Mouse (Mus musculus) 3134 (cell line): Measurements from ENCODE around the gene Eri2.

Experiments used
- DNase-seq: peaks from one replicate; pipeline ENCODE4 v3.0.0-alpha.2; 2011; ENCODE audit warnings: low spot score; ENCODE audit not compliant: insufficient read length; ENCODE audit errors: extremely low read depth

Eri2 gene

DNA sequence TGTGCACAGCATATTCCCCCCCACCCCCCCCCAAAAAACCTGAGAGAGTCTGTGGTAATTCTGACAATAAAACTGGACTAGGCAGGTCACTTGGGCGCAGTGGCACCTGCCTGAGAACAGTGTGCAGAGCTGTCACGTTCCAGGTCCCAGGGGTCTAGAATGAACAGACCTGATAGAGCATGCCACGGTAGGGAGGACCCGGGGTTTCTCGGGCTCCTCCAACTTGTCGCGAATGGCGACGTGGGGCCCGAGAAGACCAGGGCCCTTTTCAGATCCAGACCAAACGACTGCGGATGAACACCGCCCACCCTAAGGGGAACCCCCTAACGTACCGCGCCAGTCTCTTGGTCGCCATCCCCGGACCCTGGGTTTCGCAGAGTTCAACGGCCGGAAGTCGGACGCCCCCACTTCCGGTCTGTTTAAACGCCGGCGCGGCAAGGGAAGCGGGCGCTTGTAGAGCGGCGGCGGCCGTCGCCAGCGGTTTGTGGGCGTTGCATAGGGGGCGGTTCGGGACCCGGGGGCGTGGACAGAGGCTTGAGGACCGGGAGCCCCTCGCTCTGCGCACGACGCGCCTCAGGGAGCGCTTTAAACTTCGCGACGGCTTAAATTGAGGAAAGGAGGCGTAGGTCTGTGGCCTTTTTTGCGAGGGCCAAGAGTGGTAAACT lies at the start of gene Eri2, which contains the start of gene Rexo5:
Gene Eri2 (minus strand): TSS at position 473 of the 665 bp plus-strand sequence.
Gene Rexo5 (plus strand): TSS at position 421 of the 665 bp plus-strand sequence.
- DNase-seq: peak; percentile 92

DNA sequence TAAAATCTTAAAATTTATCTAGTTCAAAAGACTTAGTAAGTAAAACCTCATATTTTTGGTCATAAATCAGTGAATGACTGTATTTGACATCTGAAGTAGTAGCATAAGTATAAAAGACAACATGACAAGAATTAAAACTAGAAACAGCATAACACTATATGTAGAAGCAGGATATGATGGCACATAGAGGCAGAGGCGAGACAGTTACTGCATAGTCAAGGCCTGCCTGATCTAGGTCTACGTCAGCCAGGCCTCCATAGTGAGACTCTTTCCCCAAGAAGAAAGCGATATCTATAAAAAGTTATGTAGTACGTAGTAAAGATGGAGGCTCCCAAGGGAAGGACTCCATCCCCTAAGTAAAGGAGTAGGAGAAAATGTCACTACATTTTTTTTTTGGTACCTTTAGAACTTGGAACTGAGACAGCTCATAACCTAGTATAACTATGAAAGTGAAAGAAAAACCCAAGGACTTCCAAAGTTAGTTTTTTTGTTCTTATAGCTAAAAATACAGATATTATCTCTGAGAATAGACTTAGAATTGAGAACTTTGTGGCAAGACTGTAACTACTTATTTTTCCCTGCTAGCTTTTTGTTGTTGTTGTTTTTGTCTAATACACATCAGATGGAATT lies 48.1 kb upstream of the Eri2 start:
- DNase-seq: no peak

DNA sequence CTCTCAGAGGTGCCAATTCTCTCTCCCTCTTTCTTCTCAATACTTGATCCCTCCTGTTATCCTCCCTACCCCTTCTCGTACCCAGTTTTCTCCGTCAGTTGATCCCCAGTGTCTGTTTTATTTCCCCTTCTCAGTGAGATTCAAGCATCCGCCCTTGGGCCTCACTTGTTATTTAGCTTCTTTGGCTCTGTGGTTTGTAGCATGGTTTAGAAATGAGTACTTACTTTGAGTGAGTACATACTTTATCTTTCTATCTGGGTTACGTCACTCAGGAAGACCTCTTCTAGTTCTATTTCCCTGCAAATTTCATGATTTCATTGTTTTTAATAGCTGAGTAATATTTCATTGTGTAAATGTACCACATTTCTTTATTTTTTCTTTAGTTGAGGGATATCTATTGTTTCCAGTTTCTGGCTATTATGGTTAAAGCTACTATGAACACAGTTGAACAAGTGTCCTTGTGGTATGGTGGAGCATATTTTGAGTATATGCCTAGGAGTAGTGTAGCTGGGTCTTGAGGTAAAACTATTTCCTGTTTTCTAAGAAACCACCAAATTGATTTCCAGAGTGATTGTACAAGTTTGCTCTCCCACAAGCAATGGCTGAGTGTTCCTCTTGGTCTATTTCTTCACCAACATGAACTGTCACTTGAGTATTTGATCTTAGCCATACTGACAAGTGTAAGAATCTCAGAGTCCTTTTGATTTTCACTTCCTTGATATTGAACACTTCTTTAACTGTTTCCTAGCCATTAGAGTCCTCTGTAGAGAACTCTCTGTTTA lies 42.3 kb upstream of the Eri2 start:
- no peak for DNase-seq

DNA sequence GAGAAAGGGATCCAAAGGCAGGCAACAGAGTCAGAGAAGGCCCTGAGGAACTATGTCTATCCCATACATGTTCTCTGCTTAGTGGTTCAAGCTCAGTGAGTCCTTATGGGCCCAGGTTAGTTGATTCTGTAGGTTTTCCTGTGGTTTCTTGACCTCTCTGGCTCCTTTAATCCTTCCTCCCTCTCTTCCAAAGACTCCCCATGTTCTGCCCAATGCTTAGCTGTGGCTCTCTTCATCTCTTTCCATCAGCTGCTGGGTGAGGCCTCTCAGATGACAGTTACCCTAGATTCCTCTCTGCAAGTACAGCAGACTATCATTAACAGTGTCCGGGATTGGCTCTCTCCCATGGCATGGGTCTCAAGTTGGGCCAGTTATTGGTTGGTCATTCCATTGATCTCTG lies 41.5 kb upstream of the Eri2 start:
- no peak for DNase-seq

DNA sequence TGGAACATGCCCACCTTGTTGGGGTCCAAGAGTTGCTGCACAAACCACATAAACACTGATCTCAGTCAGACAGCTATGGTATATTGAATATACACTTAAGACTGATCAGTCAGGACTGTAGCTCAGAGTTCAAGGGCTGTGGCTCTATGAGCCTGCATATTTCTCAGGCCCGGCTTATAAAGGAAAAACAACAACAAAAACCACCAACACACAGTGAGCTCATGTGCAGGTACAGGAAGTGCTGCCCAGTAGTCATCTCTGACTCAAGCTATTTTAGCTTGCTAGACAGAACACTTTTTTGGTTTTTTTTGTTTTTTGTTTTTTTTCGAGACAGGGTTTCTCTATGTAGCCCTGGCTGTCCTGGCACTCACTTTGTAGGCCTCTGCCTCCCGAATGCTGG lies 14.9 kb upstream of the Eri2 start:
- DNase-seq: no peak

DNA sequence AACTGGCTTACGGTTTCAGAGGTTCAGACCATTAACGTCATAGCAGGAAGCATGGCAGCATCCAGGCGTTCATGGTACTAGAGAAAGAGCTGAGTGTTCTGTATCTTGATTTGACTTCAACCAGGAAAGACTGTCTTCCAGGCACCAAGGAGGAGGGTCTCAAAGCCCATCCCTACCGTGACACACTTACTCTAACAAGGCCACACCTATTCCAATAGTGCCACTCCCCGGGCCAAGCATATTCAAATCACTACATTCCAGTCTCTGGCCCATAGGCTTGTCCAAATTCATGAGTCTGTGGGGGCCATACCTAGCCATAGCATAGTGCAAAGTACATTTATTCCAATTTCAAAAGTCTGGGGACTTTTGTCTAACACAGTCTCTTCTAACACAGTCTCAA lies 13.5 kb upstream of the Eri2 start:
- no peak for DNase-seq

DNA sequence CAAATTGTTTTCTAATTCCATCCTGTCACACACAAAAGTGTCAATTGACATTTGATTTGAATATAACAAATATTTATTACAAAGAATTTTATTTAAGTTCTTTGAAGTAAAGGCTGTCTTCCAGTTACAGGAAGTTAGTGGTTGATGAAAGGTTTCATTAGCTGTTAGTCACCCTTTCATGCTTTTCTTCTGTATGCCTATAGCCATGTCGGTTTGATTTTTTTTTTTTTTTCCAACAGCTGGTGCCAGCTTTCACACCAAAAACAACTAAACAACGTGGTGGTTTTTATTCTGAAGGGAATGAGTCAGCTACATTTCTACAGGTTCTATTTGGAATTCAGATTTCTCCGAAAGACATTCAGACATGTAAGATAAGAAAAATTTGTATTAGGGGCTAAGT lies 7.1 kb upstream of the Eri2 start:
- peak; percentile 17 for DNase-seq

DNA sequence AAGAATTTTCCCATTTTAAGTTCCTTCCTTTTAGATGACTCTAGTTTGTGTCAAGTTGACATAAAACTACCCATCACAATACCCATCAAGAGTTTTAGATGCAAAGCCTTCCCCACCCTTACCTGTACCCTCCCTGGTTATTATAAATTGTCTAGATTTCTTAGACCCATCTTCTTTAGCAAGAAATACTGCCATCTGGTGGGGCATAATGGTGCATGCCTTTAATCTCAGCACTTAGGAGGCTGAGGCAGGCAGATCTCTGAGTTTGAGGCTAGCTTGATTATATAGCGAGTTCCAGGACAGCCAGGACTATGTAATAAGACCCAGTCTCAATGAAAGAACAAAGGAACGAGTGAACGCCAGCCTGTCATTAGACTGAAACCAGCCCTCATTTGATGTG lies 6.6 kb upstream of the Eri2 start:
- no peak for DNase-seq

DNA sequence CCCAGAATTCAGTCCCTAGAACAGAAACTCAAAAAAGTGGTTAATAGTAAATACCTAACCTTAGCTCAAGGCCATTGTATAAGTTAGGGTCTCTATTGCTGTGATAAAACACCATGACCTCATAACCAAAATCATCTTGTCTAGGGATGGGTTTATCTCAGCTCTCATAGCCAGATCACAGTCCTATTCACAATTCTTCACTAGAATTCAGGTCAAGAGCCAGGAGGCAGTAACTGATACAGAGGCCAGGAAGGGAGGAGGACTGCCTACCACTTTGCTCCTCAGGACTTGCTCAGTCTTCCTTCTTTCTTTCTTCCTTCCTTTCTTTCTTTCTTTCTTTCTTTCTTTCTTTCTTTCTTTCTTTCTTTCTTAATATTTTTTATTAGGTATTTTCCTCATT lies 1.5 kb upstream of the Eri2 start:
- DNase-seq: no peak

DNA sequence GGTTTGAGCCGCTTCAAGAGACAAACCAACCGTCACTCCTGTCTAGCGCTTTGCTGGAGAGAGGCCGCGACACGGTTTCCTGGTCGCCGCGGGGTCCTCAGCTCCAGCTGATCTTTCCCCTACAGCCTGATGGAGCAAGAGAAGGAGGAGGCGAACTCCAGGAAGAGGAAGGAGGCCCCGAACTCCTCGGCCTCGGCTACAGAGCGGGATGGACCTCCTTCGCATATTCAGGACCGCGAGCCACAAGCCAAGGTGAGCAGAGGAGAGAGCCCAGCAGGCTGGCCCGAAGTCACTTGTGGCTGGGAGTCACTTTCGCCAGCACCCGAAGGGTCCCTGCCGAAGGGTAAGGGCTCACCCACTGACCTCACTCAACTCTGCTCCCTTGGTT lies 387 bp upstream of the Eri2 start:
- no peak for DNase-seq

DNA sequence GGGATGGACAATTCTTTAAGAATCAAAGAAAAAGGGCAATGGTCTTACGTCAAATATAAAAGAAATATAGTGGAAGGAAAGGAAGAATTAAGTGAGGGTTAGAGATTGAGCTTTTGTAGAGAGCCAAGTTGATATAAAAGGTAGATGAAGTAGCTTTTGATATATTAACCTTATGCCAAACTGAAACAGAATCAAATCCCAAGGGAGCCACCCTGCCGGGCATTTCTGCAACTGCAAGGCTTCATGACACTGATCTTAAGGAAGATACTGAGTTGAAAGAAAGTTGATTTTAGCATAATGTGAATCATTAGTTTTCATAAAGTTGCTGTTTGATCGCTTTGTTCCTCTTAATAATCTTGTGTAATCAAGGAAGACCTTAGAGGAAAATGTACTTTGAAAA lies 4.8 kb downstream of the Eri2 start:
- no peak for DNase-seq

DNA sequence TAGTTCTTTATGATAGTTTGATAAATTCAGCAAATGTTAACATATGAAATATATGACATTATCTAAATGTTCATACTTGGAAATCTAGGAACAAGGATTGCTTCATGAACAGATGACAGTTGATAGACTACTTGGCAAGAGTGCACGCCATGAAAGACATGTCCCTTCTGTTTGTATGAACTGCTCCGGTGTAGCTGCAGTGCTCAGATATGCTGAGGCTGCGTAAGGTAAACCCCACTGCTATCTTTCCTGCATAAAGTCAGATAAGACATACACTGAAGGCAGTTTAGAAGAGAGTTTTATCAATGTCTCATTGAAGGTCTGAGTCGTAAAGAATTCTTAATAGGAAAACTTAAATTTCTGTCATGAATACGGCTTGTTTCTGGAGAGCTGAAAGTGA lies 8.9 kb downstream of the Eri2 start:
- no peak for DNase-seq

DNA sequence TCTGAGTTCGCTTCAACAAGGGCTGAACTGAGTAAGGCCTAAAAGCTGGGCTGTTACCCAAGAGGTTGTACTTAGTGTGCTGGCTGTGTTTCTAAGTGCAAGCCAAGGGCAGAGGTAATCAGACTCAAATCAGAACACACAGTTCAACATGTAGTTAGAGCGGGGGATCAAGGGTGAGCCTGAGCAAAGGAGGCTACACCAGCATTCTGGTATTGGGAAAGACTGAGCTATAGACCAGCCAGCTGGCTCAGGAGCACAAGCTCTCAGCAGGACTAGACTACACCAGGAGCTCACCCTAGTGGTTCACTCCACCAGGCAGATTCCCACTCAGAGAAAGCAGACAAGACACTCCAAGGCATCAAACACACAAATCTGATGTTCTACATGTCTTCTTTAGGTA lies 10.4 kb downstream of the Eri2 start:
- DNase-seq: no peak

DNA sequence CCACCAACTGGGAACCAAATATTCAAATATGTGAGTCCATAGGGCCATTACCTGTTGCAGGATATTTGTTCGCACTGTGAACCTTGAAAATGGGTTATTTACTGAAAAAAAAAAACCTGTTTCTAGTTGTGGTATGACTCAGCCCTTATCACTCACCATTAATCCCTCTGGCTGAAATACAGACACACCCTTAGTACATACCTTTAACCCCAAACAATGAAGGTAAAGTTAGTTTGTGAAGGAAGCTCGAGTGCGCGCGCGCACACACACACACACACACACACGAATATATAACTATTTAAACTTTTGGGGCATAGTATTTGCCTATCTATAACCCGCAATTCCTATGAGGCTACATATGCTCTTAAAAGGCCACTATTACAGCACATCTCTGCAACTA lies 24.0 kb downstream of the Eri2 start:
- no peak for DNase-seq

DNA sequence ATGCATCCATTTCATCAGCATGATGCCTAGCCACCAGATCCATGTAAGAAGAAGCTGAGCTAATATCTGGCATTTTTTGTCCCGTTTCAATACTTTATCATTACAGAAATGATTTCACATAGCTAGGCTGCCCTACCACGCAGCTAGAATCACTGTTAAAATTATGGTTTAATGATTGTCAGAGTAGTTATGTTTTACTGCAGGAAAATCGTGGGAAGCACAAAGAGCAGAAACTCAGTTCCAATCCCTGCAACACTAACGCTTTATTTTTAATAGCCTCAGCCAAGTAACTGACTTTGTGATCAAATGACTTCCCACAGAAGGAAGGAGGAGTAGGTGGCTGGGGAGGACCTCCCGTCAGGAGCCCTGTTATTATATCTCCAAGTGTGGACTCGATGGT lies 26.9 kb downstream of the Eri2 start:
- no peak for DNase-seq

DNA sequence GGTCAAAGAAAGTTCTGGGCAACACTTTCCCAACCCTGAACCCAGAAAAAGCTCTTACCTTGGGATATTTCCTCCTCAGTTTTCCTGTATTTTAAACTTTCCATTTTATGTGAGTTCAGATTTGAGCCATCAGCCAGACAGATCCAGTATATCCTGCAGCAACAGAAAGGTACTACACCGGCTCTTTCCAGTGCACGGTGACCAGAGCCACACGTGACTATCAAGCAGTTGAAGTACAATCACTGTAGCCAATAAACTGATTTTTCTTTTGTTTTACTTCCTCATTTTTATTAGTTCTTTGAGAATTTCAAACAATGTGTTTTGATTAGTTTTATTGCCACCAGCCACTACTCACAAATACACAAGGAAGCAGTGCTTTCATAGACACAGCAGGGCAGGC lies 29.5 kb downstream of the Eri2 start:
- DNase-seq: no peak

DNA sequence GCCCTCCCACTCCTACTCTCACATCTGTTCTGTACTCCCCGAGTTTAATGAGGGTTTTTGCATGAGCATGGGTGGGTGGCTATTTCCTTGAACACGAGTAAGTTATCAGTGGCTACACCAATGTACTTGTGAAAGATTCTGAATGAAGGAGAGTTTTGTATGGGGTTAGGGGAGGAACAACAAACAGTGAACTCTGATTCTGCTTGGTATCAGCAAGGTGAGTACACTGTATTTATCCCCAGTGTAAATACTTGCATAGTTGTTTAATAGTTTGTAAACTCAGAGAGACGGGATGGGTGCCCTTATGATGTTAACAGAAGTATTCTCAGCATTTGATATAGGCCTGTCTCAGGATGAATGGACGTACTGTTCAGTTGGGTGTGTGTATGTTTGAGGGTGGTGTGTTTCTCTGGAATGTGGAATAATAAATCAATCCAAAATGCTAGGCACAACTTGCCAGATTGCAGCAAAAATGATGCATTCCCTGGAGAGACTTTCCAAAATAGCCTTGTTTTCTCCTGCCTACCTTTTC lies 31.6 kb downstream of the Eri2 start:
- DNase-seq: no peak

DNA sequence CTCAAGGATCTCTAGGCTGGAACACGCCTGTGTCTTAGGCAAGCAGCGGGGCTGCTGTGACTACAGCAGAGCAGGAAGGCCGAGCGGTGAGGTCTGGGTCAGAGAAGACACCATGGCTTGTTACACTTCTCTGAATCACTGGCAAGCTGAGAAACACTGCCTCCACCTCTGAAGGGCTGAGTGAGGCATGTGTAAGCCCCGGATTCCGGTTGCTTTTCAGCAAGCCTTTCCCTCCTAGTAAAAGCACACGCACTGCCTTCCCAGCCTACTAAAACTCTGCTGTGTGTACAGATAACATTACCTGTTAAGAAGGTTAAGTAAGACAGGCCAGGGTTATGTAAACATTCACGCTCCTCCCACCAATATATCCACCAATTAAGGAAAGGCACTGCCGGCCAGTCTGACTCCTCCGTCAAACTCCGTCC lies 33.3 kb downstream of the Eri2 start, which contains the start of gene Acsm3:
Gene Acsm3 (plus strand): TSS at position 397 of the 425 bp plus-strand sequence.
- DNase-seq: no peak

DNA sequence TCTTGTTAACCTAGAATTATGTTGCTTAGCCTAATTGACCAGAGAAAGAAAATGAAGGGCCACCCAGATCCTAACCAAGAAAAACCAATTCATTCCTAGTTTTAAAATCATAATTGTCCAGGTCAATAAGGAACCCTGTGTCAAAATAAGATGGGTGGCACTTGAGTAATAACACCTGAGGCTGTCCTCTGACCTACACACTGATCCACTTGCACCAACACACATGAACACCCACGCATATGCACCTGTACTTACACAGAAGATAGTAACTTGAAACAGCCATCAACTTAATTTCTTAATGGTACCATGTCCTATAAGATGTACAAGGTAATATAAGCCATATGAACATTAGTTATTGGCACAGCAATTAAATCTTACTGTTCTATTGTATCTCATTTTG lies 40.2 kb downstream of the Eri2 start:
- DNase-seq: no peak

DNA sequence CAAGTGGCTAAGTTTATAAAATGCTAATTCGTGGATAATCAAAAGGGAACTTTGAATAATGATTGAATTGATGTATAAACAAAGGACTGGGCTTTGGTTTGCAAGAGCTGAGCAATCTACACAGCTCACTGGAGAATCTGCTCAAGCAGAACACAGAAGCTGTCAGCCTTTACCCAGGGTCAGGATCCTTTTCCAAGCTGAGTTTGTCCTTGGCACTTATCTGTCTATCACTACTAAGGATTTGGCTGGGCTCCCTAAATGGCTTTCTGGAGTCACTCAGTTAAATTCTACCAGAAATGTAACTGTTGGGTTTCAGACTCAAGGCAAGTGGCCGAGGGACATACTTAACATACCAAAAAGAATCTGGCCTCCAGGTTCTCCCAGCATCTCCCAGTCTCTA lies 43.9 kb downstream of the Eri2 start:
- DNase-seq: no peak

DNA sequence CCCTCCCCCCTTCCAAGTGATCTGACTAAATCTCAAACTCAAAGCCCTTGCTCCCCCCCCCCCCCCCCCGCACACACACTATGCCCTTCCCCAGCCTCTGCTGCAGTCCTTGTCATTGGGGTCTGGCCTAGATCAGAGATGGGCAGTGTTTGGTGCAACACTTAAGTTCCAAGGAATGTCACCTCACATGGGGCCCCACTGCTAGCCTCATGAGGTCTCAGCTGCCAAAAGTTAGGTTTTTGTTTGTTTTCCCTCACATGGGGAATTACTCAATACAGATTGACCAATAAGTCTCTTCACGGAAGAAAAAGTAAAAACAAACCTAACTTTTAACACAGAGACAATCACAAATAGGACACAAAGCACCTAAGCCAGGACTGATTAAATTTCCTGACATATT lies 45.1 kb downstream of the Eri2 start:
- DNase-seq: no peak

DNA sequence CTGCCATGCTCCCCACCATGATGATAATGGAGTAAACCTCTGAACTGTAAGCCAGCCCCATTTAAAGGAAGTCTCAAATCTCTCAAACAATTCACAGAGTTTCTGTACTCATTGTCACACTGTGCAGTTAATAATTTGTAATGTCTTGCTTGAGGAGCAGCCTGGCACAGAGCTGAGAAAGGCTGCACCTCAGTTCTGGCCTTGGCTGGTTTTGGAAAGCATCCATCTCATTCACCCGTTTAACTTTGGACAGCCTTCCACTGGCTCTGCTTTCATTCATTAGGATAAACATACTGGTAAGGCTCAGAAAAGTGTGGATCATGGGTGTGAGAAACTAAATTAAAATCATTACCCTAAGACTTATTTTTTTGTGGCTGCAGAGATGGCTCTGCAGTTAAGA lies 48.0 kb downstream of the Eri2 start:
- no peak for DNase-seq
